Mouse (Mus musculus): ENCODE results near the gene Aftph. TPM values are rescaled to one million over a fixed set of nuclear protein-coding genes. Genes with fewer than 3 reads are reported as not detected.

Aftph gene
- polyA plus RNA-seq, 1 experiment, result 5.4 TPM

- Histone ChIP-seq H3K79me2 (ENCODE audit: control insufficient read depth, insufficient read depth) (peaks cover 58% of the 10 kb centered on the region), H3K79me3 (ENCODE audit: low read depth) (peaks cover 25% of the 10 kb centered on the region), H3K4me3 (ENCODE audit: insufficient read depth, poor library complexity, severe bottlenecking) (no peak overlapping the region), H3K36me3 (ENCODE audit: control insufficient read depth, insufficient read depth) (peaks cover 48% of the 10 kb centered on the region), H3ac (ENCODE audit: control insufficient read depth, insufficient read length, low read depth) (no peak overlapping the region), H3K27me3 (ENCODE audit: control insufficient read depth, insufficient read depth, insufficient read length) (no peaks in the 10 kb centered on the region)
- no peak for TF ChIP-seq MAX (IDR thresholded peaks at IDR 0.05)
- no peak for TF ChIP-seq USF1 (IDR thresholded peaks at IDR 0.05; ENCODE audit: low read depth)
- no peak for TF ChIP-seq CEBPB (IDR thresholded peaks at IDR 0.05; ENCODE audit: low read depth)
- TF ChIP-seq CTCF (IDR thresholded peaks at IDR 0.05; ENCODE audit: control insufficient read depth, insufficient read depth, insufficient read length), result no peak
- TF ChIP-seq MYOG (IDR thresholded peaks at IDR 0.05; ENCODE audit: control insufficient read depth, extremely low read depth, insufficient read length), result no peak
- TF ChIP-seq MYOD1 (IDR thresholded peaks at IDR 0.05; ENCODE audit: control insufficient read depth, insufficient read length, low read depth), result no peak
- no peak for TF ChIP-seq FOSL1 (IDR thresholded peaks at IDR 0.05; ENCODE audit: insufficient read depth, low read length, poor library complexity, severe bottlenecking)
Measured at GRCm38 (mm10) chr11:20651166-20651565, 90.2 kb downstream of the Aftph start.

GRCm38 (mm10) chr11:20650006-20650639 is 91.3 kb downstream of the Aftph start:
- Histone ChIP-seq H3K79me2 (ENCODE audit: control insufficient read depth, insufficient read depth) (peaks cover 69% of the 10 kb centered on the region), H3K4me3 (ENCODE audit: insufficient read depth, poor library complexity, severe bottlenecking) (no peak overlapping the region), H3ac (ENCODE audit: control insufficient read depth, insufficient read length, low read depth) (no peak overlapping the region), H3K36me3 (ENCODE audit: control insufficient read depth, insufficient read depth) (peaks cover 48% of the 10 kb centered on the region), H3K79me3 (ENCODE audit: low read depth) (peaks cover 35% of the 10 kb centered on the region), H3K27me3 (ENCODE audit: control insufficient read depth, insufficient read depth, insufficient read length) (no peaks in the 10 kb centered on the region)
- TF ChIP-seq FOSL1 (IDR thresholded peaks at IDR 0.05; ENCODE audit: insufficient read depth, low read length, poor library complexity, severe bottlenecking) (no peak), MAX (IDR thresholded peaks at IDR 0.05) (no peak), CTCF (IDR thresholded peaks at IDR 0.05; ENCODE audit: control insufficient read depth, insufficient read depth, insufficient read length) (no peak), MYOG (IDR thresholded peaks at IDR 0.05; ENCODE audit: control insufficient read depth, extremely low read depth, insufficient read length) (no peak), CEBPB (IDR thresholded peaks at IDR 0.05; ENCODE audit: low read depth) (no peak), USF1 (IDR thresholded peaks at IDR 0.05; ENCODE audit: low read depth) (no peak), MYOD1 (IDR thresholded peaks at IDR 0.05; ENCODE audit: control insufficient read depth, insufficient read length, low read depth) (no peak)

DNA sequence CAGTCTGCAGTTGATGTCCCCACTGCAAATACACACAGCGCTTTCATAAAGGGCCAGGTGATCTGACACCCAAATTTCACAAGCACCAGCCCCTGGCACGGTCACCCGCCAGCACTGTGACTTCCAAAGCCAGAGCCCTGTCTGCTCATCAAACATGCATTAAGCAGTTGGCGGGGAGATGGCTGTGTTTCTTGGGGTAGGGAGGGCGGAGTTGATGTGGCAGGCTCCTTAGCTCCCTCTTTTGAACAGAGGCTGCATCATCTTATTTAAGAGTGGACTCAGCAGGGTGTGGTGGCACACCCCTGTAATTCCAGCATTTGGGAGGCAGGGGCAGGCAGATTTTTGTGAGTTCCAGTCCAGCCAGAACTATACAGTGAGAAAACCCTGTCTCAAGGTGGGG is 91.9 kb downstream of the Aftph start:
- no peak overlapping the region for H3K4me3 ChIP-seq (ENCODE audit: insufficient read depth, poor library complexity, severe bottlenecking)
- no peaks in the 10 kb centered on the region for H3K27me3 ChIP-seq (ENCODE audit: control insufficient read depth, insufficient read depth, insufficient read length)
- H3K79me2 ChIP-seq (ENCODE audit: control insufficient read depth, insufficient read depth), result peaks cover 75% of the 10 kb centered on the region
- no peak for TF ChIP-seq CEBPB (IDR thresholded peaks at IDR 0.05; ENCODE audit: low read depth)
- TF ChIP-seq CTCF (IDR thresholded peaks at IDR 0.05; ENCODE audit: control insufficient read depth, insufficient read depth, insufficient read length), result no peak
- TF ChIP-seq MYOG (IDR thresholded peaks at IDR 0.05; ENCODE audit: control insufficient read depth, extremely low read depth, insufficient read length), result no peak
- no peak for TF ChIP-seq USF1 (IDR thresholded peaks at IDR 0.05; ENCODE audit: low read depth)
- TF ChIP-seq FOSL1 (IDR thresholded peaks at IDR 0.05; ENCODE audit: insufficient read depth, low read length, poor library complexity, severe bottlenecking), result no peak
- TF ChIP-seq MYOD1 (IDR thresholded peaks at IDR 0.05; ENCODE audit: control insufficient read depth, insufficient read length, low read depth), result no peak
- no peak for TF ChIP-seq MAX (IDR thresholded peaks at IDR 0.05)
- no peak overlapping the region for H3ac ChIP-seq (ENCODE audit: control insufficient read depth, insufficient read length, low read depth)
- H3K79me3 ChIP-seq (ENCODE audit: low read depth), result peaks cover 42% of the 10 kb centered on the region
- peaks cover 48% of the 10 kb centered on the region for H3K36me3 ChIP-seq (ENCODE audit: control insufficient read depth, insufficient read depth)

- Histone ChIP-seq H3K79me2 (ENCODE audit: control insufficient read depth, insufficient read depth) (peaks cover 90% of the 10 kb centered on the region), H3ac (ENCODE audit: control insufficient read depth, insufficient read length, low read depth) (no peak overlapping the region), H3K36me3 (ENCODE audit: control insufficient read depth, insufficient read depth) (peaks cover 46% of the 10 kb centered on the region), H3K4me3 (ENCODE audit: insufficient read depth, poor library complexity, severe bottlenecking) (no peak overlapping the region), H3K79me3 (ENCODE audit: low read depth) (peaks cover 56% of the 10 kb centered on the region), H3K27me3 (ENCODE audit: control insufficient read depth, insufficient read depth, insufficient read length) (no peaks in the 10 kb centered on the region)
- TF ChIP-seq CTCF (IDR thresholded peaks at IDR 0.05; ENCODE audit: control insufficient read depth, insufficient read depth, insufficient read length), result no peak
- no peak for TF ChIP-seq MYOD1 (IDR thresholded peaks at IDR 0.05; ENCODE audit: control insufficient read depth, insufficient read length, low read depth)
- no peak for TF ChIP-seq FOSL1 (IDR thresholded peaks at IDR 0.05; ENCODE audit: insufficient read depth, low read length, poor library complexity, severe bottlenecking)
- no peak for TF ChIP-seq CEBPB (IDR thresholded peaks at IDR 0.05; ENCODE audit: low read depth)
- no peak for TF ChIP-seq MAX (IDR thresholded peaks at IDR 0.05)
- TF ChIP-seq USF1 (IDR thresholded peaks at IDR 0.05; ENCODE audit: low read depth), result no peak
- no peak for TF ChIP-seq MYOG (IDR thresholded peaks at IDR 0.05; ENCODE audit: control insufficient read depth, extremely low read depth, insufficient read length)
Measured at GRCm38 (mm10) chr11:20647902-20648625, 93.3 kb downstream of the Aftph start.

- no peak overlapping the region for H3K4me3 ChIP-seq (ENCODE audit: insufficient read depth, poor library complexity, severe bottlenecking)
- no peaks in the 10 kb centered on the region for H3K27me3 ChIP-seq (ENCODE audit: control insufficient read depth, insufficient read depth, insufficient read length)
- TF ChIP-seq MAX (IDR thresholded peaks at IDR 0.05), result no peak
- TF ChIP-seq MYOG (IDR thresholded peaks at IDR 0.05; ENCODE audit: control insufficient read depth, extremely low read depth, insufficient read length), result no peak
- no peak for TF ChIP-seq USF1 (IDR thresholded peaks at IDR 0.05; ENCODE audit: low read depth)
- TF ChIP-seq MYOD1 (IDR thresholded peaks at IDR 0.05; ENCODE audit: control insufficient read depth, insufficient read length, low read depth), result no peak
- TF ChIP-seq CEBPB (IDR thresholded peaks at IDR 0.05; ENCODE audit: low read depth), result no peak
- TF ChIP-seq CTCF (IDR thresholded peaks at IDR 0.05; ENCODE audit: control insufficient read depth, insufficient read depth, insufficient read length), result no peak
- no peak for TF ChIP-seq FOSL1 (IDR thresholded peaks at IDR 0.05; ENCODE audit: insufficient read depth, low read length, poor library complexity, severe bottlenecking)
- H3K36me3 ChIP-seq (ENCODE audit: control insufficient read depth, insufficient read depth), result peaks cover 43% of the 10 kb centered on the region
- H3K79me3 ChIP-seq (ENCODE audit: low read depth), result peaks cover 64% of the 10 kb centered on the region
- peaks cover 94% of the 10 kb centered on the region for H3K79me2 ChIP-seq (ENCODE audit: control insufficient read depth, insufficient read depth)
- H3ac ChIP-seq (ENCODE audit: control insufficient read depth, insufficient read length, low read depth), result no peak overlapping the region
Measured at GRCm38 (mm10) chr11:20646986-20647726, 94.2 kb downstream of the Aftph start.
